Mouse (Mus musculus) lung, embryonic 15.5 days (tissue): ENCODE data around the gene Sirt3. TPM values are rescaled to one million over a fixed set of nuclear protein-coding genes. Genes with fewer than 3 reads are reported as not detected.

Experiments used
- ATAC-seq: fragments of 200-750 bp; cut with Nextera tagmentation; 2 replicates; pipeline ENCODE4 v1.8.0; 2017; ENCODE audit warnings: moderate number of reproducible peaks, borderline replicate concordance; ENCODE audit not compliant: low FRiP score, low TSS enrichment; ENCODE audit errors: extremely low read depth
- H3K27ac ChIP-seq: fragments of 300-500 bp; sonication (generic); 2 replicates; pipeline ENCODE4 v1.5.1; 2015; ENCODE audit warnings: moderate library complexity, mild to moderate bottlenecking, inconsistent platforms
- H3K27me3 ChIP-seq: fragments of 300-500 bp; sonication (generic); 2 replicates; pipeline ENCODE4 v1.6.1; 2015; ENCODE audit warnings: inconsistent platforms
- H3K36me3 ChIP-seq: fragments of 300-500 bp; sonication (generic); 2 replicates; pipeline ENCODE4 v1.6.1; 2015; ENCODE audit warnings: inconsistent platforms
- H3K4me1 ChIP-seq: fragments of 300-500 bp; sonication (generic); 2 replicates; pipeline ENCODE4 v1.6.1; 2015; ENCODE audit warnings: inconsistent platforms
- H3K4me2 ChIP-seq: fragments of 300-500 bp; sonication (generic); 2 replicates; pipeline ENCODE4 v1.6.1; 2015; ENCODE audit warnings: inconsistent platforms, mild to moderate bottlenecking, moderate library complexity
- H3K4me3 ChIP-seq: fragments of 300-500 bp; sonication (generic); 2 replicates; pipeline ENCODE4 v1.5.1; 2015; ENCODE audit warnings: mild to moderate bottlenecking, inconsistent platforms
- H3K9ac ChIP-seq: fragments of 300-500 bp; sonication (generic); 2 replicates; pipeline ENCODE4 v1.6.1; 2015; ENCODE audit warnings: inconsistent platforms
- H3K9me3 ChIP-seq: fragments of 300-500 bp; sonication (generic); 2 replicates; pipeline ENCODE4 v1.6.1; 2016; ENCODE audit warnings: inconsistent platforms
- WGBS: fragments of 180-500 bp; shearing (Covaris S2); methylation state at CpG from one replicate; pipeline ENCODE4 v1.1.7; 2015; 5-methylcytosine and 5-hydroxymethylcytosine counted together
- polyA plus RNA-seq: library from polyadenylated mRNA; unstranded; fragments of >200 nt; fragmentation: Nextera tagmentation; extraction: Ambion mirVana; gene quantifications from 2 replicates; pipeline ENCODE4 v1.2.1, GENCODE M21; 2015

Sirt3 gene
- polyA plus RNA-seq, 1 experiment from 2014 or later = 22.9 TPM

- Histone ChIP-seq H3K4me3 (no peak within 1 kb of the TSS), H3K4me2 (no peak within 1 kb of the TSS), H3K9ac (no peak within 1 kb of the TSS), H3K36me3 (no peaks in the 10 kb centered on the region), H3K27me3 (peaks cover 27% of the 10 kb centered on the region), H3K27ac (no peak within 1 kb of the TSS), H3K4me1 (peaks cover 23% of the 10 kb centered on the region), H3K9me3 (no peaks in the 10 kb centered on the region)
- WGBS = 26% methylated on average over 14 of the region's 14 CpGs
- ATAC-seq = peak; percentile 74
Observed at GRCm38 (mm10) chr7:140844905-140845665, 37.0 kb downstream of the Sirt3 start, which contains the start of gene Scgb1c1. TSS of gene Scgb1c1 (plus strand) at chr7:140845547.

DNA sequence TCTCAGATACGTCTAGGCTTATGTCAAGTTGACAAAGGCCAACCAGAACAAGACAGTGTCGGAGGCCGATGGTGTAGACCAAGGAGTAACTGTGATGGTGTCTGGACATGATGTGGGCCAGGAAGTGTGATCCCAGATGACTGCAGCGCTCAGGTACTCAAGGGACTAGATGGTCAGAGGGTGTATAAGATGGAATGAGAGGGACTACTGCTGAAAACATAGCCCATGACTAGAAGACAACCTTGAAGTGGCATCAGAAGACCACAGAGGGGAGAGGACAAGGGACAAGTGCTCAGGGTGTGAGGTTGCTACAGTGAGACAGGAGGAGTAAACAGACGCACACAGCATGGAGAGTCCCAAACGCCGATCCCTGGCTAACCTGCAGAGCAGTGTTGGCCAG, 38.3 kb downstream of the Sirt3 start:
- Histone ChIP-seq H3K4me3 (no peak overlapping the region), H3K36me3 (no peaks in the 10 kb centered on the region), H3K27ac (no peak overlapping the region), H3K4me1 (peaks cover 23% of the 10 kb centered on the region), H3K27me3 (peaks cover 28% of the 10 kb centered on the region), H3K9me3 (no peaks in the 10 kb centered on the region), H3K9ac (no peak overlapping the region), H3K4me2 (no peak overlapping the region)
- ATAC-seq = no peak
- 68% methylated on average over 7 of the region's 7 CpGs for WGBS

- H3K9ac ChIP-seq = no peak overlapping the region
- WGBS = 34% methylated on average over 17 of the region's 19 CpGs
- H3K27ac ChIP-seq = no peak overlapping the region
- H3K4me3 ChIP-seq = no peak overlapping the region
- peaks cover 15% of the 10 kb centered on the region for H3K4me1 ChIP-seq
- no peaks in the 10 kb centered on the region for H3K36me3 ChIP-seq
- H3K4me2 ChIP-seq = peak overlapping the region; percentile 16; the same call in 1 of the 2 replicates
- no peaks in the 10 kb centered on the region for H3K9me3 ChIP-seq
- no peak for ATAC-seq
- H3K27me3 ChIP-seq = peaks cover 28% of the 10 kb centered on the region
Observed at GRCm38 (mm10) chr7:140840750-140841735, 41.1 kb downstream of the Sirt3 start.

- H3K36me3 ChIP-seq = no peaks in the 10 kb centered on the region
- H3K4me2 ChIP-seq = no peak overlapping the region
- no peak overlapping the region for H3K4me3 ChIP-seq
- no peak for ATAC-seq
- no peak overlapping the region for H3K9ac ChIP-seq
- H3K27ac ChIP-seq = no peak overlapping the region
- H3K9me3 ChIP-seq = no peaks in the 10 kb centered on the region
- peaks cover 28% of the 10 kb centered on the region for H3K27me3 ChIP-seq
- H3K4me1 ChIP-seq = peaks cover 12% of the 10 kb centered on the region; the same call in 1 of the 2 replicates
- WGBS = 57% methylated on average over 5 of the region's 5 CpGs
Observed at GRCm38 (mm10) chr7:140839556-140839955, 42.6 kb downstream of the Sirt3 start.

GRCm38 (mm10) chr7:140836243-140837115, 45.6 kb downstream of the Sirt3 start:
- no peak overlapping the region for H3K4me2 ChIP-seq
- H3K27ac ChIP-seq = no peak overlapping the region
- H3K9me3 ChIP-seq = no peaks in the 10 kb centered on the region
- H3K9ac ChIP-seq = no peak overlapping the region
- peaks cover 14% of the 10 kb centered on the region; the same call in 1 of the 2 replicates for H3K27me3 ChIP-seq
- WGBS = 72% methylated on average over 9 of the region's 9 CpGs
- ATAC-seq = no peak
- H3K4me3 ChIP-seq = no peak overlapping the region
- peaks cover 8% of the 10 kb centered on the region; the same call in 1 of the 2 replicates for H3K4me1 ChIP-seq
- no peaks in the 10 kb centered on the region for H3K36me3 ChIP-seq

DNA sequence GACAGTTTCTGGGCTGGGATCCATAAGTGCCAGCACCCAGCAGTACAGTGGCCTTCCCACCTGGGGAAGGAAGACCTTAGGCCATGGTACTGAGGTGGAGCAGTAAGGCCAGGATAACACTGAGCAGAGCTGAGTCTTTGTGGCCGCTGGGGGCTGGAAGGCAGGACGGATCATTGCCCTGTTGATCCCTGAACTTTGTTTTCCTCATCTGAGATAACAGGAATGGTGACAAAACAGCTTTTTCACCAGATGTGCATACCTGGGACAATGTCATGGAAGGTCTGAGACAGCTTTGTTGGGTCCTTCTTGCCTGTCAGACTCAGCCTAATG, 46.4 kb downstream of the Sirt3 start:
- peak overlapping the region; percentile 41 for H3K4me2 ChIP-seq

GRCm38 (mm10) chr7:140834968-140835757, 46.9 kb downstream of the Sirt3 start, which contains the start of gene Urah:
TSS of gene Urah (plus strand) at chr7:140835018.
- no peaks in the 10 kb centered on the region for H3K36me3 ChIP-seq
- no peaks in the 10 kb centered on the region for H3K9me3 ChIP-seq
- ATAC-seq = peak; percentile 44; the same call in 1 of the 2 replicates
- H3K27me3 ChIP-seq = peaks cover 2% of the 10 kb centered on the region; the same call in 1 of the 2 replicates
- peak within 1 kb of the TSS; percentile 41 for H3K4me2 ChIP-seq
- H3K4me3 ChIP-seq = no peak within 1 kb of the TSS
- H3K27ac ChIP-seq = no peak within 1 kb of the TSS
- WGBS = 34% methylated on average over 20 of the region's 20 CpGs
- H3K4me1 ChIP-seq = 0 out of 2 replicates have a peak, but pooled peaks cover 5% of the 10 kb centered on the region
- H3K9ac ChIP-seq = no peak within 1 kb of the TSS; the same call in 1 of the 2 replicates

More for the DNA sequence above, 46.4 kb downstream of the Sirt3 start:
- H3K9ac ChIP-seq = no peak overlapping the region
- H3K27me3 ChIP-seq = peaks cover 7% of the 10 kb centered on the region; the same call in 1 of the 2 replicates
- ATAC-seq = no peak
- no peak overlapping the region for H3K27ac ChIP-seq
- H3K4me3 ChIP-seq = no peak overlapping the region
- 0 out of 2 replicates have a peak, but pooled peaks cover 5% of the 10 kb centered on the region for H3K4me1 ChIP-seq
- no peaks in the 10 kb centered on the region for H3K36me3 ChIP-seq
- 68% methylated on average over 2 of the region's 2 CpGs for WGBS
- no peaks in the 10 kb centered on the region for H3K9me3 ChIP-seq

DNA sequence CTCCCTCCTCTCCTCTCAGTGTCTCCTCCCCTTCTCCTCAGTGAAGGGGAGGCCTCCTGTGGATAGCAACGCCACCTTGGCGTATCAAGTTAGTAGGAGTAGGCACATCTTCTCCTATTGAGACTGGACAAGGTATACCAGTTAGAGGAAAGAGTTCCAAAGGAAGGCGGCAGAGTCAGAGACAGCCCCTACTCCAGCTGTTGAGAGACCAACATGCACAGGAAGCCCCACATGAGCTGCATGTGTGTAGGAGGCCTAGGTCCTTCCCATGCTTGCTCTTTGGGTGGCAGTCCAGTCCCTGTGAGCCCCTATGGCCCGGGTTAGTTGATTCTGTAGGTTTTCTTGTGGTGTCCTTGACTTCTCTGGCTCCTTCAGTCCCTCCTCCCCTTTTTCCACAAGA, 48.8 kb downstream of the Sirt3 start:
- no peaks in the 10 kb centered on the region for H3K27me3 ChIP-seq

DNA sequence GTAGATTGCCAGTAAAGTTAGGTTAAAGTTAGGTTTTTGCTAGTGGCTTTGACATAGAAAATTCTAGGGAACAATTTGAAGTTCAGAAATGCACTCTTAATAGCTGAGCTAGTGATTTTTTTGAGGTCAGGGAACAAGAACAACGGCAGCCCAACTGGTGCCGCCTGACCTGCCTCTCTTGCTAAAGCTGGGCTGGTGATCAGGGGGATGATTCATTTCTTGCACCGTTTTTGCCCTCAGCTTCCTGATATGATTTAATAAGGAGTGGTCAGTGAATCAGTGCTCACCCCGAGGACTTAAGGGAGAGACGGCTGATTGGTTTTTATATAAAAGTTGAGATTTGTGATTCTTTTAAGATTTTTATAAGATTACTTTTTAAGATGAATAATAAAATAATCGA, 50.7 kb downstream of the Sirt3 start:
- no peak for ATAC-seq
- no peak overlapping the region for H3K9ac ChIP-seq
- WGBS = 58% methylated on average over 6 of the region's 6 CpGs

More for the DNA sequence above, 48.8 kb downstream of the Sirt3 start:
- Histone ChIP-seq H3K4me3 (no peak overlapping the region), H3K27ac (no peak overlapping the region), H3K4me1 (0 out of 2 replicates have a peak, but pooled peaks cover 5% of the 10 kb centered on the region), H3K4me2 (no peak overlapping the region), H3K9ac (no peak overlapping the region), H3K36me3 (no peaks in the 10 kb centered on the region), H3K9me3 (no peaks in the 10 kb centered on the region)
- WGBS = 67% methylated on average over 4 of the region's 4 CpGs
- ATAC-seq = no peak

DNA sequence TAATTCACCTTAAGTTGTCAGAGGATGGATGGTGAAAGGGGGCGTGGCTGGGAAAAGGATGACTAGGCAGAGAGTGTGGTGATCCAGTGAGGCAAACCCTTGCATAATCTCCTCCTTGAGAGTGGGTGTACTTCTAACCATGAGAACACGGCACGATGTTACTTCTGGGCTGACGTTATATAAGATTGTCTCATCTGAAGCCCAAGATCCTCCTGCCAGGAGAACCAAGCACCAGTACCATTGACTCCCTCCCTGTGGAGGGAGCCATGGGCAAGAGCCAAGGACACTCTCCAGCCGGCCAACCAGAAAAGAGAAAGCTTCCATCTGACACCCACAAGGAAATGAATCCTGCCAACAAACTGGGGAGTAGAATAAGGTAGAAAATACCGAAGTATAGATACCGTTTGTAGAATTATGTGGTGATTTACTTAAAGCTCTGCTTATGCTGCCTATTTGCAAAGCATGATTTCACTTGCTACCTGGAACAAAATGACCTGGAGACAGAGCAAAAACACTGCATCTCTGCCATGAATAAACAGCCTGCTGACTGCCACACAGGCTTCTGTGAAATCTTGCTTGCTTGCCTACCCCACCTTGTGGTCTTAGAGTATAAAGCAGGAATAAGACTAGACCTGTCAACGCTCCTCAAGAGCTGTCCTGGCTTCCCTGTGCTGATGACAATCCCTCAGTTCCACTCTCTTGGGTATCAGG, 53.8 kb downstream of the Sirt3 start:
- Histone ChIP-seq H3K9ac (no peak overlapping the region), H3K4me1 (no peaks in the 10 kb centered on the region), H3K36me3 (no peaks in the 10 kb centered on the region), H3K4me3 (no peak overlapping the region), H3K9me3 (no peaks in the 10 kb centered on the region), H3K4me2 (no peak overlapping the region), H3K27ac (no peak overlapping the region), H3K27me3 (no peaks in the 10 kb centered on the region)
- 17% methylated on average over 8 of the region's 8 CpGs for WGBS
- no peak for ATAC-seq

More for the DNA sequence above, 50.7 kb downstream of the Sirt3 start:
- Histone ChIP-seq H3K4me1 (0 out of 2 replicates have a peak, but pooled peaks cover 5% of the 10 kb centered on the region), H3K4me2 (no peak overlapping the region), H3K27ac (no peak overlapping the region), H3K9me3 (no peaks in the 10 kb centered on the region), H3K27me3 (no peaks in the 10 kb centered on the region), H3K36me3 (no peaks in the 10 kb centered on the region), H3K4me3 (no peak overlapping the region)
